Mouse (Mus musculus) liver, embryonic 13.5 days (tissue): ENCODE results near the gene Nav2. TPM values are rescaled to one million over a fixed set of nuclear protein-coding genes. Genes with fewer than 3 reads are reported as not detected.

Experiments used
- ATAC-seq: fragments of 200-750 bp; cut with Nextera tagmentation; 2 replicates; pipeline ENCODE4 v1.8.0; 2017; ENCODE audit warnings: low read depth, mild to moderate bottlenecking, moderate number of reproducible peaks, moderate library complexity
- DNase-seq: peaks from one replicate; pipeline ENCODE4 v3.0.0; 2022
- H3K27ac ChIP-seq: fragments of 300-500 bp; sonication (generic); 2 replicates; pipeline ENCODE4 v1.5.1; 2015; ENCODE audit warnings: moderate library complexity, mild to moderate bottlenecking, inconsistent platforms
- H3K27me3 ChIP-seq: fragments of 300-500 bp; sonication (generic); 2 replicates; pipeline ENCODE4 v1.6.1; 2015; ENCODE audit warnings: mild to moderate bottlenecking, inconsistent platforms
- H3K36me3 ChIP-seq: fragments of 300-500 bp; sonication (generic); 2 replicates; pipeline ENCODE4 v1.6.1; 2015; ENCODE audit warnings: mild to moderate bottlenecking, inconsistent platforms
- H3K4me1 ChIP-seq: fragments of 300-500 bp; sonication (generic); replicated peaks from 2 replicates; pipeline ENCODE4 v1.6.1; 2015; ENCODE audit warnings: inconsistent platforms
- H3K4me2 ChIP-seq: fragments of 300-500 bp; sonication (generic); 2 replicates; pipeline ENCODE4 v1.6.1; 2015; ENCODE audit warnings: inconsistent platforms, mild to moderate bottlenecking, moderate library complexity
- H3K4me3 ChIP-seq: fragments of 300-500 bp; sonication (generic); replicated peaks from 2 replicates; pipeline ENCODE4 v1.5.1; 2015; ENCODE audit warnings: mild to moderate bottlenecking, inconsistent platforms
- H3K9ac ChIP-seq: fragments of 300-500 bp; sonication (generic); 2 replicates; pipeline ENCODE4 v1.6.1; 2015; ENCODE audit warnings: mild to moderate bottlenecking, inconsistent platforms
- H3K9me3 ChIP-seq: fragments of 300-500 bp; sonication (generic); replicated peaks from 2 replicates; pipeline ENCODE4 v1.6.1; 2016; ENCODE audit warnings: inconsistent platforms
- WGBS: fragments of 180-500 bp; shearing (Covaris S2); methylation state at CpG from one replicate; pipeline ENCODE4 v1.1.7; 2015; ENCODE audit not compliant: insufficient replicate concordance; 5-methylcytosine and 5-hydroxymethylcytosine counted together
- polyA plus RNA-seq: library from polyadenylated mRNA; unstranded; fragments of >200 nt; fragmentation: Nextera tagmentation; extraction: Ambion mirVana; gene quantifications from 2 replicates; pipeline ENCODE4 v1.2.1, GENCODE M21; 2015

The Nav2 gene
- polyA plus RNA-seq, 1 experiment from 2014 or later, result 1.8 TPM

DNA sequence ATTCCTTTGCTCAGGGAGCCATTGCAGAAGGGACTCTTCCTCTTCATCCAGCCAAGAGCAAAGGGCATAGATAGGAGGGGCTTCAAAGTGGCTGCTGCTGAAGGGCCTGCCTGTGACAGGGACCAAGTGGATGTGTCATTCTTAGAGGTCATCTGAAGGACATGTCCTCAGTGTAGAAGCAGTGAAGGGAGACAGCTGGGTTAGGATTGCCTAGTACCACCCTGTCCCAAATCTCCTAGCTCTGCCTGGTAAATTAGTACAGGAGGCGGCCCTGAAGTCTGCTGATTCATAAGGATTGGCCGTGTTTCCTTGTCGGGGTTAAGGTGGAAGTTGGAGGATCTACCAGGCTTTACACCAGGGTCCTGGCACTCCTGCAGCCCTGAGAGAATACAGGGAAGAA, 691.4 kb downstream of the Nav2 start:
- H3K9ac ChIP-seq, result no peak overlapping the region
- no peak for DNase-seq
- no peaks in the 10 kb centered on the region for H3K9me3 ChIP-seq
- no peaks in the 10 kb centered on the region for H3K27me3 ChIP-seq
- no peak for ATAC-seq
- no peaks in the 10 kb centered on the region for H3K4me1 ChIP-seq
- no peak overlapping the region for H3K27ac ChIP-seq
- H3K4me3 ChIP-seq, result no peak overlapping the region
- WGBS, result 67% methylated on average over 3 of the region's 3 CpGs
- H3K36me3 ChIP-seq, result peaks cover 25% of the 10 kb centered on the region; the same call in 1 of the 2 replicates
- H3K4me2 ChIP-seq, result no peak overlapping the region

DNA sequence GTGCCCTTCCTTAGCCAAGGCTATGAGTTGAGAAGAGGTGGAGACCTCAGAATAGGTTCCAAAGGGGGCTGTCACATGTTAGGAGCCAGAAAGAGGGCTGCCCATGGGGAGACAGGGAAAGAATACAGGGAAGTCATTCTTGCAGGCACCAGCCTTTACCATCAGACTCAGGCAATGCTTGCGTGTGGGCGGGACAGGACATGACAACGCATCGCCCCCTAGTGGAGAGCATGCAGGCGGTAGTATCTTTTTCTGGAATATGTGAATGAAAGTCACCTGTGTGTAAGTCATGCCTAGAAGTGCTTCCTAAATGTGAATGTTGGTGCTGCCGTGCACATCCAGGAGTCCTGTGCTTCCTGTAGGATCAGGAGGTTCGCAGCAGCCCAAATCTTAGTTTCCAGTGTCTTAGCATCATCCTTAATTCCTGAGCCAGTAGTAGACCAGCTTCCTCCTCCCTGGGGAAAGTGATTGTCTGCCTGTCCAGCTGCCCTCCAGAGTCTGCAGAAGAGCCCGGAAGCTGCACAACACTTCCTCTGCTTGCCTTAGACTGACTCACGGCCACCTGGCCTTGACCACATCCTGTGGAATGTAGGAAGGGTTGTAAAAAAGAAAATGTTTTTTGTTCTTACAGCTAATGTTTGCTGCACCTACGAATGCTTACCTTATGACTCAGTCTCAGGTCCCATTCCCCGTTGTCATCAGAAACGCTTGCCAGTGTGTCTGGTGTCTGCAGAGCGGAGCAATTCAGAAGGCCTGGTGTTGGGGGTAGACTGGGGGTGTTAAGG, 692.9 kb downstream of the Nav2 start:
- WGBS, result 18% methylated on average over 13 of the region's 13 CpGs
- Histone ChIP-seq H3K4me1 (no peaks in the 10 kb centered on the region), H3K27ac (no peak overlapping the region), H3K4me2 (no peak overlapping the region), H3K4me3 (no peak overlapping the region), H3K9me3 (no peaks in the 10 kb centered on the region), H3K27me3 (no peaks in the 10 kb centered on the region), H3K9ac (no peak overlapping the region), H3K36me3 (peaks cover 23% of the 10 kb centered on the region; the same call in 1 of the 2 replicates)
- ATAC-seq, result no peak
- no peak for DNase-seq

DNA sequence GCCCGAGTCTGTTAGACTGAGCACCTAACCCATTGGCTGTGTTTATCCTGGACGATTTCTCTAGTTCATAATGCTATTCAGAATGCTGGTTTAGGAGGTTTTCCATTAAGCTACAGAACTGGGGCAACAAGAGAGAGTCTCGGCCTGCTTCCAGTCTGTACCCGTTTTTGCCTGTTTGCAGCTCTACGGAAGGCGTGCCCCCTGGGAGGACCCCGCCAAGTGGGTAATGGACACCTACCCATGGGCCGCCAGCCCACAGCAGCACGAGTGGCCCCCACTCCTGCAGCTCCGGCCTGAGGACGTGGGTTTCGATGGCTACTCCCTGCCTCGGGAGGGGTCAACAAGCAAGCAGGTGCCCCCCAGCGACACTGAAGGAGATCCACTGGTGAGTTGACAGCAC, 695.7 kb downstream of the Nav2 start:
- no peaks in the 10 kb centered on the region for H3K27me3 ChIP-seq
- H3K4me1 ChIP-seq, result no peaks in the 10 kb centered on the region
- H3K4me2 ChIP-seq, result no peak overlapping the region
- H3K4me3 ChIP-seq, result no peak overlapping the region
- ATAC-seq, result no peak
- 72% methylated on average over 14 of the region's 14 CpGs for WGBS
- no peak overlapping the region for H3K9ac ChIP-seq
- no peak overlapping the region for H3K27ac ChIP-seq
- H3K36me3 ChIP-seq, result peaks cover 9% of the 10 kb centered on the region; the same call in 1 of the 2 replicates
- no peaks in the 10 kb centered on the region for H3K9me3 ChIP-seq
- DNase-seq, result no peak

DNA sequence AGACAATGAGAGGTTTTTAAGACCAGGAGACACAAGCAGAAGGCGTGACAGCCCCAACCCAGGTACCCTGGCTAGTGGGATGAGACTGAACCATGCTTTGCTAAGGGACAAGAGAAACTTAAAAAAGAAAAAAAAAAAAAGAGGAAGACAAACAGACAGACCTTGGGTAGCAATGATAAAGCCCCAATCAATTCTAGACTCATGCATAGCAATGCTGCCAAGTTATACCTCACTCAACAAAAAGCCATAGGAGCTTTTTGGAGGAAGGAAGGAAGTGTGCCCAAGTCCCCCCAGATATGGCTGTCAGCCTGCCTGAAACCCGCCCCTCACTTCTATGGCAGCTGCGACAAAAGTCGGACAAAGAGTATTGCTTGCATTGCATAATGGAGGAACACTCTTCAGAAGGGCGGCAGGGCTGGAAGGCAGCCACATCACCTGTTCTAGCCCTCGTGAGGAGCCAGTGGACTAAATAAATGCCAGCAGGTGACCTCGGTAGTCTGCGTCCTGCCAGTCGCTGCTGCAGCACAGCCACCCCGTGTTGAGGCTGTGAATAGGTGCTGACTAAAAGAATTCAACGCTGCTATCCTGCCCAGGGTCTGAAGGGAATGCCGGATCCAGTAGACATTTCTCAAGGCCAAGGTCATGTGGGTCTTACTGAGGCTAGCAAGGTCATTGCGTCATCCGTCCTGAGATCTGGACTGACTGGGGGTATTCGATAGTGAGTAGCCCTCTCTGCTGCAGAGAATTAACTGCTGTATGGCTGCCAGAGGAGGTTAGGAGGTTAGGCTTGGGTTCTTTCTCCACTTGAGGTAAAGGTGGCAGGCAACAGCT, 696.7 kb downstream of the Nav2 start:
- Histone ChIP-seq H3K27ac (no peak overlapping the region), H3K4me1 (no peaks in the 10 kb centered on the region), H3K9ac (no peak overlapping the region), H3K4me3 (no peak overlapping the region), H3K27me3 (no peaks in the 10 kb centered on the region), H3K9me3 (no peaks in the 10 kb centered on the region), H3K4me2 (no peak overlapping the region), H3K36me3 (peaks cover 9% of the 10 kb centered on the region; the same call in 1 of the 2 replicates)
- WGBS, result 58% methylated on average over 15 of the region's 15 CpGs
- DNase-seq (no peak), ATAC-seq (no peak)

DNA sequence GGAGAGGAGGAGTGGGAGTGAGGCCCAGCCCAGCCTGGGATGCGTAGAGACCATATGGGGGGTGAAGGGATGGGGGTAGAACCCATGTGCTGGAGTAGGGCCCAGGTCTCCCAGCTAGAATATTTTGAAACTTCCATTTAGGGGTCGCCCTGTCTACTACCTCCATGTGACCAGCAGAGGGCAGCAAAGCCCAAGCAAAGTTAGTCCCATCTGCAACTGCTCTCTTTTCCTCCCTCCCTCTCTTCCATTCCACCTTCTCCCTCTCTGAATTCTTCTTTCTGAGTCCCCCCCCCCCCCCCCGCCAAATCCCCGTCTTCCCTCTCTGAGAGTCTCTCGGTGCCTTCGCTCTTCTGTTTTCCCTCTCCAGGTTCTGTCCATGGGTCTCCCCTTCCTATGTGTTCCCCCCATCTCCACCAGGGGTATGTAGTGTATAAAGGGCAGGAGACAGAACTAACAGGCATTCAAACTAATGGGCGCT, 707.8 kb downstream of the Nav2 start:
- Histone ChIP-seq H3K27ac (no peak overlapping the region), H3K4me3 (no peak overlapping the region), H3K4me1 (no peaks in the 10 kb centered on the region), H3K4me2 (no peak overlapping the region), H3K36me3 (no peaks in the 10 kb centered on the region), H3K9me3 (no peaks in the 10 kb centered on the region), H3K27me3 (no peaks in the 10 kb centered on the region), H3K9ac (no peak overlapping the region)
- DNase-seq (no peak), ATAC-seq (no peak)
- 7% methylated on average over 6 of the region's 7 CpGs for WGBS

DNA sequence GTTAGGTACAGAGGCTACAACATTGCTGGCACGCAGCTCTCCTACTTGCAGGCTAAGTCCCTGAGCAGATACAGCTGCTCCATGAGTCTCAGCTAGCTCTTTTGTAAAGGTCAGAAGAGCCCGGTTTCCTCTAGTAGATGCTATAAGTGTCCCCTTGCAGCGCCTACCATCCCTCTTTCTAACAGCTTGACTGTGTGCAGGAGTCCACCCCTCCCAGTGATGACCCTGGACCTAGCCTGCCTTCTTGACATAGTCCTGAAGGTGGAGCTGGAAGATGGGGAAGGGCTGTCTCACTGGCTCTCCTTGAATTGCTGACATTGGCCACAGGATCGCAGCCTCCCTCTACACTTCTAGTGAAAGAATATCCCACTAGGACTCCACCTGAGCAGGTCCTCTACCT, 708.6 kb downstream of the Nav2 start:
- WGBS, result 66% methylated on average over 4 of the region's 4 CpGs
- no peaks in the 10 kb centered on the region for H3K9me3 ChIP-seq
- no peak for ATAC-seq
- DNase-seq, result no peak
- H3K27ac ChIP-seq, result no peak overlapping the region
- no peaks in the 10 kb centered on the region for H3K36me3 ChIP-seq
- no peak overlapping the region for H3K9ac ChIP-seq
- no peak overlapping the region for H3K4me2 ChIP-seq
- no peak overlapping the region for H3K4me3 ChIP-seq
- no peaks in the 10 kb centered on the region for H3K27me3 ChIP-seq
- H3K4me1 ChIP-seq, result no peaks in the 10 kb centered on the region

DNA sequence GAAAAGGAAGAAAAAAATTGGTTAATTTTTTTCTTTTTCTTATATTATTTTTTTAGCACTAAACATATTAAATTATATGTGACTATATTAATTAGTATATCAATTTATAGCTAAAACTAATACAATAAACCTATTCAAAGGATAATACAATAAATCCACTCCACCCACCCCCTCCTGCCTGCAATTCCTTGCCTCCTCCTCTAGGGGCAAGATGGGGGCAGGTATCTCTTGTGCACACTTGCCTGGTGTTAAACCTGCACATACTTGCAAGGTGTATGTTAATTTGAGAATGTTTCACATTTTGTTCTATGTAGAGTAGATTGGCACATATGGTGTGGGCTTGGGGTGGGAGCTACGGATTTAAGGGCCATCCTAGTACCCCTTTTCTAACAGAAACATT, 711.6 kb downstream of the Nav2 start:
- no peak for DNase-seq
- no peaks in the 10 kb centered on the region for H3K36me3 ChIP-seq
- WGBS, result 62% methylated on average over 1 of the region's 1 CpGs
- no peaks in the 10 kb centered on the region for H3K4me1 ChIP-seq
- 0 out of 2 replicates have a peak, but pooled peaks cover 4% of the 10 kb centered on the region for H3K27me3 ChIP-seq
- H3K4me3 ChIP-seq, result no peak overlapping the region
- no peak for ATAC-seq
- no peak overlapping the region for H3K9ac ChIP-seq
- H3K9me3 ChIP-seq, result no peaks in the 10 kb centered on the region
- no peak overlapping the region for H3K4me2 ChIP-seq
- H3K27ac ChIP-seq, result no peak overlapping the region

DNA sequence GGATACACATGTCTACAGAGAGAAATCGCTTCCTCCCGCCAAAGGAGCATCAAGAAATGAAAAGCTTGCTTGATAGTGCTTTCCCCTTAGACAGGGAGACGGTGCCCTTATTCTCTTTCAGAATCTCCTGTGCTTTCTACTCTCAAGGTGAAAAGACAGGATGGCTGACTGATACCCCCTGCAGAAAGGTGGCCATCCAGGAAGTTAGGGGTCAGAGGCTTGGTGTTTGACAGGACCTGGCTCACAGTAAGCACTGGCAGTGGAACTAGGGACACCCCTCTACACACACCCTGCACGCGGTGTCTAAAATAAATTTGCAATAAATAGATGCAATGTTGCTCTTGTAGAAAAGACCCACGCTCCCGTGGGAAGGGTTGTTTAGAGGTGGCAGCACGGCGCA, 723.4 kb downstream of the Nav2 start:
- WGBS, result 11% methylated on average over 9 of the region's 9 CpGs
- 0 out of 2 replicates have a peak, but pooled peaks cover 7% of the 10 kb centered on the region for H3K4me1 ChIP-seq
- H3K4me2 ChIP-seq, result no peak overlapping the region
- H3K9me3 ChIP-seq, result no peaks in the 10 kb centered on the region
- no peak for ATAC-seq
- H3K27me3 ChIP-seq, result peaks cover 79% of the 10 kb centered on the region
- H3K4me3 ChIP-seq, result no peak overlapping the region
- no peak overlapping the region for H3K9ac ChIP-seq
- DNase-seq, result no peak
- no peak overlapping the region for H3K27ac ChIP-seq
- H3K36me3 ChIP-seq, result no peaks in the 10 kb centered on the region

DNA sequence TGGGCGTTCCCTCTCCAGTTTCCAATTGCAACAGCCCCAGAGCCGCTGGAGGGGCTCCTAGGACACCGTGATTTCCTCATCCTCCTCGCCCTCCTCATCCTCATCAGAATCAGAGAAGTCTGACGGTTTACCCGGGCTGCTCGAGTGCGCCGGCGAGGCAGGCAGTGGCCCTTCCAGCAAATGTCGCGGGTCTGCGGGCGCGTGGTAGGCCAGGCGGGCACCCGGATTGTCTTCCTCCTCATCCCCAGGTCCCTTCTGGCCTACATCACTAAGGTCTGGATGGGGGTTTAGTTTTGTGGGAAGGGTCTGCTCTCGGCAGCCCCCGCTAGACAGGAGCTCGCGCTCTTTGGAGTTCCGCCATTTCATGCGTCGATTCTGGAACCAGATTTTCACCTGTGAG, 723.9 kb downstream of the Nav2 start:
- Histone ChIP-seq H3K27ac (no peak overlapping the region), H3K4me1 (0 out of 2 replicates have a peak, but pooled peaks cover 7% of the 10 kb centered on the region), H3K9ac (no peak overlapping the region), H3K9me3 (no peaks in the 10 kb centered on the region), H3K27me3 (peaks cover 79% of the 10 kb centered on the region), H3K4me3 (no peak overlapping the region), H3K36me3 (no peaks in the 10 kb centered on the region), H3K4me2 (no peak overlapping the region)
- DNase-seq (no peak), ATAC-seq (no peak)
- 5% methylated on average over 24 of the region's 24 CpGs for WGBS

DNA sequence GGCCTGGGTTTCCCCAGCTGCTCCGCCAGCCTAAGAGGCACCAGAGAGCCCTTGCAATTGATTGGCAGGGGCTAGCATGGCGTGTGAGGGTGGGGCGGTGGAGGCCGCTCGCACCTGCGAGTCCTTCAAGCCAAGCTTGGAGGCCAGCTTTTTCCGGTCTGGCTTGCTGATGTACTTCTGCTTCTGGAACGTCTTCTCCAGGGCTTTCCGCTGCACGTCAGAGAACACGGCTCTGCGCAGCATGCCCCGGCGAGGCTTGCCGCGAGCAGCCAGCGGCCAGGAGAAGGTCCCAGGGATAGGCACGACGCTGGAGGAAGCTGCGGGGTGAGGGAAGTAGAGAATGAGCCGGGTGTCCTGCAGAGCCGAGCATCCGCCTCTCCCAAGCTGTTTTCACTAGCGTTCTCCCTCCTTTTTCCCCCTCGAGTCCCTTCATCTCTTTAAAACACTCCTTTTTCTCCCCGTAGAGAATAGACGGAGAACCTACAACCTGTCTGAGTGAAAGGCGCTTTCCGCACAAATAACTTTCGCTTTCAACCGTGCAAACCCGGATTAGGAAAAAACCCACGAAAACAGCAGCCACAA, 725.0 kb downstream of the Nav2 start:
- peak overlapping the region; percentile 38 for H3K4me3 ChIP-seq
- 0 out of 2 replicates have a peak, but pooled peaks cover 7% of the 10 kb centered on the region for H3K4me1 ChIP-seq
- H3K9ac ChIP-seq, result no peak overlapping the region
- no peaks in the 10 kb centered on the region for H3K9me3 ChIP-seq
- peaks cover 89% of the 10 kb centered on the region for H3K27me3 ChIP-seq
- H3K36me3 ChIP-seq, result no peaks in the 10 kb centered on the region
- no peak for DNase-seq
- WGBS, result under 1% methylated on average over 33 of the region's 33 CpGs
- H3K27ac ChIP-seq, result no peak overlapping the region
- peak overlapping the region; percentile 55 for H3K4me2 ChIP-seq
- no peak for ATAC-seq
